Comparison of ENCODE assay signal across 16 mouse cellular contexts in genomic region chr4:108358498-108358897, GRCm38 (mm10). TPM values are rescaled to one million over a fixed set of nuclear protein-coding genes. Genes with fewer than 3 reads are reported as not detected.
DNase-seq lines count a peak whose midpoint lies in the region; ATAC-seq and TF ChIP-seq lines count a peak whose summit lies in the region.
"Had no signal": no experiment of that assay in that cellular context is flagged by ENCODE, and none has a peak within 500 bp of the region (broad histone marks: within the 10 kb centered on the region; RNA-seq: fewer than 3 reads in every experiment).

No protein-coding gene starts in this region.

- DNase-seq in heart, adult 11 months = no peak
- peak; percentile 62 for DNase-seq in R1 (ENCODE audit: low read depth, low spot score)
- no peak for DNase-seq in T-cell, adult 2 months (ENCODE audit: low spot score)
- no peak for DNase-seq in cerebellum, adult 9-10 months
- no peak for DNase-seq in stomach, postnatal 0 days (ENCODE audit: low spot score)
- DNase-seq: cerebellum, postnatal 10 days; kidney, postnatal 25 days; lung, postnatal 10 days; spleen, adult 18-20 months had no signal

- H3K36me3 ChIP-seq in heart, embryonic 11.5 days (ENCODE audit: control insufficient read depth, insufficient read depth, low read length) = no peaks in the 10 kb centered on the region
- no peaks in the 10 kb centered on the region for H3K36me3 ChIP-seq in forebrain, embryonic 15.5 days
- no peaks in the 10 kb centered on the region for H3K36me3 ChIP-seq in limb, embryonic 12.5 days
- H3K36me3 ChIP-seq in stomach, postnatal 0 days (ENCODE audit: control insufficient read depth, insufficient read depth, low read length) = no peaks in the 10 kb centered on the region
- H3K36me3 ChIP-seq: G1E; hindbrain, embryonic 15.5 days had no signal

- H3K27me3 ChIP-seq in heart, embryonic 11.5 days (ENCODE audit: control insufficient read depth, insufficient read depth, low read length) = no peaks in the 10 kb centered on the region
- H3K27me3 ChIP-seq in forebrain, embryonic 15.5 days = no peaks in the 10 kb centered on the region
- no peaks in the 10 kb centered on the region for H3K27me3 ChIP-seq in limb, embryonic 12.5 days
- no peaks in the 10 kb centered on the region for H3K27me3 ChIP-seq in stomach, postnatal 0 days (ENCODE audit: control insufficient read depth, insufficient read depth, low read length)
- H3K27me3 ChIP-seq: hindbrain, embryonic 15.5 days had no signal

- no peak for TF ChIP-seq CTCF in stomach, postnatal 0 days (IDR thresholded peaks at IDR 0.05; ENCODE audit: low read depth)

- 25% methylated on average over 4 of the region's 4 CpGs for WGBS in heart, embryonic 11.5 days (ENCODE audit: insufficient replicate concordance)
- WGBS in forebrain, embryonic 15.5 days = 17% methylated on average over 4 of the region's 4 CpGs
- 16% methylated on average over 4 of the region's 4 CpGs for WGBS in limb, embryonic 12.5 days
- WGBS in stomach, postnatal 0 days = 44% methylated on average over 4 of the region's 4 CpGs

- H3K27ac ChIP-seq in heart, embryonic 11.5 days (ENCODE audit: low read depth, low read length) = peak overlapping the region; percentile 82
- H3K27ac ChIP-seq in forebrain, embryonic 15.5 days (replicated peaks) = peak overlapping the region; percentile 98
- peak overlapping the region; percentile 98 for H3K27ac ChIP-seq in limb, embryonic 12.5 days
- no peak overlapping the region for H3K27ac ChIP-seq in stomach, postnatal 0 days (replicated peaks)
- H3K27ac ChIP-seq: left cerebral cortex, adult 2 months had no signal

- no peak for TF ChIP-seq EP300 in stomach, postnatal 0 days (optimal IDR thresholded peaks at IDR 0.05)

- H3K9me3 ChIP-seq in heart, embryonic 11.5 days (replicated peaks; ENCODE audit: control insufficient read depth, low read length) = no peaks in the 10 kb centered on the region
- H3K9me3 ChIP-seq in forebrain, embryonic 15.5 days = no peaks in the 10 kb centered on the region
- H3K9me3 ChIP-seq in limb, embryonic 12.5 days = no peaks in the 10 kb centered on the region
- H3K9me3 ChIP-seq in stomach, postnatal 0 days (ENCODE audit: control insufficient read depth, low read length) = no peaks in the 10 kb centered on the region
- H3K9me3 ChIP-seq: G1E; hindbrain, embryonic 15.5 days had no signal

- peaks cover 45% of the 10 kb centered on the region for H3K4me1 ChIP-seq in heart, embryonic 11.5 days (ENCODE audit: control insufficient read depth, insufficient read depth, low read length)
- H3K4me1 ChIP-seq in forebrain, embryonic 15.5 days = peaks cover 46% of the 10 kb centered on the region
- peaks cover 82% of the 10 kb centered on the region for H3K4me1 ChIP-seq in limb, embryonic 12.5 days (replicated peaks)
- H3K4me1 ChIP-seq in stomach, postnatal 0 days (replicated peaks; ENCODE audit: control insufficient read depth, insufficient read depth) = no peaks in the 10 kb centered on the region

- peak overlapping the region; percentile 16; the same call in 1 of the 2 replicates for H3K9ac ChIP-seq in heart, embryonic 11.5 days (ENCODE audit: low read depth, low read length)
- no peak overlapping the region for H3K9ac ChIP-seq in forebrain, embryonic 15.5 days (replicated peaks)
- H3K9ac ChIP-seq in limb, embryonic 12.5 days (replicated peaks) = no peak overlapping the region
- H3K9ac ChIP-seq in stomach, postnatal 0 days (ENCODE audit: low read length) = no peak overlapping the region
- H3K9ac ChIP-seq: hindbrain, embryonic 15.5 days had no signal

- no peak for ATAC-seq in heart, embryonic 11.5 days (replicated peaks; ENCODE audit: insufficient number of reproducible peaks, low FRiP score, low TSS enrichment)
- no peak for ATAC-seq in forebrain, embryonic 15.5 days (replicated peaks)
- no peak for ATAC-seq in limb, embryonic 12.5 days (ENCODE audit: insufficient number of reproducible peaks, insufficient read depth, low FRiP score, low TSS enrichment, low read depth)
- no peak for ATAC-seq in stomach, postnatal 0 days (ENCODE audit: low FRiP score, low TSS enrichment)

- H3K4me2 ChIP-seq in heart, embryonic 11.5 days = no peak overlapping the region
- H3K4me2 ChIP-seq in forebrain, embryonic 15.5 days (replicated peaks) = no peak overlapping the region
- no peak overlapping the region for H3K4me2 ChIP-seq in limb, embryonic 12.5 days
- H3K4me2 ChIP-seq in stomach, postnatal 0 days (replicated peaks; ENCODE audit: low read depth) = no peak overlapping the region
- H3K4me2 ChIP-seq: hindbrain, embryonic 15.5 days; liver, embryonic 11.5 days had no signal

- H3K4me3 ChIP-seq in heart, embryonic 11.5 days (ENCODE audit: low read depth, low read length) = no peak overlapping the region
- no peak overlapping the region for H3K4me3 ChIP-seq in forebrain, embryonic 15.5 days
- no peak overlapping the region for H3K4me3 ChIP-seq in limb, embryonic 12.5 days (replicated peaks)
- H3K4me3 ChIP-seq in stomach, postnatal 0 days (ENCODE audit: low read depth, low read length) = no peak overlapping the region
- H3K4me3 ChIP-seq: hindbrain, embryonic 15.5 days; left cerebral cortex, adult 2 months had no signal

RNA-seq across cellular contexts. Expression of gene Shisal2a, which starts 24.7 kb away (rescaled TPM):
- polyA plus RNA-seq in heart, embryonic 11.5 days (2014; fragmentation: Nextera tagmentation; extraction: Ambion mirVana) = 1.3 and 2.2 TPM in 2 replicates
- 0.79 and 1.7 TPM in 2 replicates for polyA plus RNA-seq in forebrain, embryonic 15.5 days (2015; fragmentation: Nextera tagmentation; extraction: Ambion mirVana)
- 8.1 and 9.4 TPM in 2 replicates for polyA plus RNA-seq in limb, embryonic 12.5 days (2016; fragmentation: Nextera tagmentation; extraction: Ambion mirVana)
- 4.5 and 4.9 TPM in 2 replicates for polyA plus RNA-seq in stomach, postnatal 0 days (2015; fragmentation: Nextera tagmentation; extraction: Ambion mirVana)
- polyA plus RNA-seq: G1E had no signal

RNA-seq across cellular contexts. Expression of gene Coa7, which starts 30.6 kb away (rescaled TPM):
- 38.0 and 44.3 TPM in 2 replicates for polyA plus RNA-seq in heart, embryonic 11.5 days (2014; fragmentation: Nextera tagmentation; extraction: Ambion mirVana)
- 47.1 and 48.9 TPM in 2 replicates for polyA plus RNA-seq in forebrain, embryonic 15.5 days (2015; fragmentation: Nextera tagmentation; extraction: Ambion mirVana)
- 50.4 and 53.0 TPM in 2 replicates for polyA plus RNA-seq in limb, embryonic 12.5 days (2016; fragmentation: Nextera tagmentation; extraction: Ambion mirVana)
- 59.3 and 62.3 TPM in 2 replicates for polyA plus RNA-seq in stomach, postnatal 0 days (2015; fragmentation: Nextera tagmentation; extraction: Ambion mirVana)

RNA-seq across cellular contexts. Expression of gene Gpx7, which starts 48.3 kb away (rescaled TPM):
- 58.8 and 60.8 TPM in 2 replicates for polyA plus RNA-seq in heart, embryonic 11.5 days (2014; fragmentation: Nextera tagmentation; extraction: Ambion mirVana)
- polyA plus RNA-seq in forebrain, embryonic 15.5 days (2015; fragmentation: Nextera tagmentation; extraction: Ambion mirVana) = 25.3 and 28.2 TPM in 2 replicates
- polyA plus RNA-seq in limb, embryonic 12.5 days (2016; fragmentation: Nextera tagmentation; extraction: Ambion mirVana) = 62.0 and 62.9 TPM in 2 replicates
- 34.5 and 35.5 TPM in 2 replicates for polyA plus RNA-seq in stomach, postnatal 0 days (2015; fragmentation: Nextera tagmentation; extraction: Ambion mirVana)
- polyA plus RNA-seq: G1E had no signal

RNA-seq across cellular contexts. Expression of gene Zyg11b, which starts 57.6 kb away (rescaled TPM):
- polyA plus RNA-seq in heart, embryonic 11.5 days (2014; fragmentation: Nextera tagmentation; extraction: Ambion mirVana) = 9.1 and 9.9 TPM in 2 replicates
- polyA plus RNA-seq in forebrain, embryonic 15.5 days (2015; fragmentation: Nextera tagmentation; extraction: Ambion mirVana) = 31.0 and 32.8 TPM in 2 replicates
- 17.7 and 18.5 TPM in 2 replicates for polyA plus RNA-seq in limb, embryonic 12.5 days (2016; fragmentation: Nextera tagmentation; extraction: Ambion mirVana)
- polyA plus RNA-seq in stomach, postnatal 0 days (2015; fragmentation: Nextera tagmentation; extraction: Ambion mirVana) = 4.3 and 4.7 TPM in 2 replicates
